Mouse (Mus musculus) heart, embryonic 14.5 days (tissue): ENCODE data around the gene Tnfrsf9. TPM values are rescaled to one million over a fixed set of nuclear protein-coding genes. Genes with fewer than 3 reads are reported as not detected.

ENCODE experiments used
- ATAC-seq: fragments of 200-750 bp; cut with Nextera tagmentation; 2 replicates; pipeline ENCODE4 v1.8.0; 2017; ENCODE audit warnings: low read depth, moderate TSS enrichment; ENCODE audit not compliant: insufficient number of reproducible peaks, insufficient read depth, low FRiP score
- H3K27ac ChIP-seq, 2 experiments: fragments of 200-500 bp in 1 of 2; fragments of 300-500 bp in 1 of 2; sonication (generic) in 1 of 2; replicated peaks in 1 of 2; 2 replicates each; pipeline ENCODE4 v1.5.1; 2012 to 2014; ENCODE audit warnings: low read depth in 2 of 2, low read length in 2 of 2, control low read depth in 1 of 2, mild to moderate bottlenecking in 1 of 2, mixed read lengths in 1 of 2; ENCODE audit not compliant: control insufficient read depth in 1 of 2, insufficient read depth in 1 of 2
- H3K27me3 ChIP-seq: fragments of 300-500 bp; sonication (generic); 2 replicates; pipeline ENCODE4 v1.6.1; 2014; ENCODE audit warnings: mild to moderate bottlenecking, low read length, control low read depth; ENCODE audit not compliant: control insufficient read depth, insufficient read depth
- H3K36me3 ChIP-seq: fragments of 300-500 bp; sonication (generic); 2 replicates; pipeline ENCODE4 v1.6.1; 2014; ENCODE audit warnings: mild to moderate bottlenecking, control low read depth, low read length, mixed read lengths; ENCODE audit not compliant: control insufficient read depth, insufficient read depth
- H3K4me1 ChIP-seq, 2 experiments: fragments of 200-500 bp in 1 of 2; fragments of 300-500 bp in 1 of 2; sonication (generic) in 1 of 2; 2 replicates each; pipeline ENCODE4 v1.6.1; 2012 to 2014; ENCODE audit warnings: low read length in 2 of 2, control low read depth in 1 of 2, mixed read lengths in 1 of 2; ENCODE audit not compliant: control insufficient read depth in 2 of 2, insufficient read depth in 2 of 2
- H3K4me2 ChIP-seq: fragments of 300-500 bp; sonication (generic); 2 replicates; pipeline ENCODE4 v1.6.1; 2014; ENCODE audit warnings: mild to moderate bottlenecking, low read length
- H3K4me3 ChIP-seq, 2 experiments: fragments of 200-500 bp in 1 of 2; fragments of 300-500 bp in 1 of 2; sonication (generic) in 1 of 2; 2 replicates each; pipeline ENCODE4 v1.5.1; 2012 to 2014; ENCODE audit warnings: low read length in 2 of 2, mild to moderate bottlenecking in 2 of 2, control low read depth in 1 of 2, low read depth in 1 of 2, moderate library complexity in 1 of 2; ENCODE audit not compliant: control insufficient read depth in 1 of 2, insufficient read depth in 1 of 2
- H3K9ac ChIP-seq: fragments of 300-500 bp; sonication (generic); 2 replicates; pipeline ENCODE4 v1.6.1; 2014; ENCODE audit warnings: mild to moderate bottlenecking, low read length
- H3K9me3 ChIP-seq: fragments of 300-500 bp; sonication (generic); 2 replicates; pipeline ENCODE4 v1.6.1; 2016; ENCODE audit warnings: low read length, control low read depth; ENCODE audit not compliant: control insufficient read depth
- WGBS: fragments of 180-500 bp; shearing (Covaris S2); extraction: QIAGEN DNeasy Blood & Tissue Kit; methylation state at CpG from one replicate; pipeline ENCODE4 v1.1.7; 2014; 5-methylcytosine and 5-hydroxymethylcytosine counted together
- polyA plus RNA-seq: library from polyadenylated mRNA; unstranded; fragments of >200 nt; fragmentation: Nextera tagmentation; extraction: Ambion mirVana; gene quantifications from 2 replicates; pipeline ENCODE4 v1.2.1, GENCODE M21; 2014

Tnfrsf9 gene
- polyA plus RNA-seq: 1.8 and 2.1 TPM in 2 replicates

GRCm38 (mm10) chr4:150914290-150914733 lies at the start of gene Tnfrsf9, which contains the start of gene Park7:
Gene Tnfrsf9, plus strand, starts transcription at chr4:150914562.
Gene Park7, minus strand, starts transcription at chr4:150914437.
- Histone ChIP-seq H3K4me1 (peaks cover 15 to 20% of the 10 kb centered on the region in 2 experiments), H3K9me3 (no peaks in the 10 kb centered on the region), H3K9ac (peak within 1 kb of the TSS; percentile 86), H3K27me3 (no peaks in the 10 kb centered on the region), H3K4me2 (peak within 1 kb of the TSS; percentile 89), H3K27ac (peak within 1 kb of the TSS; percentile 84 to 88), H3K4me3 (peak within 1 kb of the TSS; percentile 64 to 83), H3K36me3 (no peaks in the 10 kb centered on the region)
- WGBS: under 1% methylated on average over 48 of the region's 48 CpGs
- ATAC-seq: peak; percentile 85

- H3K27me3 ChIP-seq: no peaks in the 10 kb centered on the region
- H3K36me3 ChIP-seq: peaks cover 35% of the 10 kb centered on the region
- no peak for ATAC-seq
- no peak overlapping the region for H3K4me3 ChIP-seq
- H3K4me1 ChIP-seq: peaks cover 9 to 10% of the 10 kb centered on the region in 2 experiments
- H3K27ac ChIP-seq: no peak overlapping the region; a peak in 1 of 4 replicates
- H3K9me3 ChIP-seq: no peaks in the 10 kb centered on the region
- no peak overlapping the region for H3K4me2 ChIP-seq
- no peak overlapping the region for H3K9ac ChIP-seq
Measured at GRCm38 (mm10) chr4:150865371-150865770, 49.0 kb upstream of the Tnfrsf9 start.

- no peak overlapping the region for H3K27ac ChIP-seq
- no peak overlapping the region for H3K4me2 ChIP-seq
- WGBS: 89% methylated on average over 11 of the region's 11 CpGs
- peaks cover 35% of the 10 kb centered on the region for H3K36me3 ChIP-seq
- no peak overlapping the region for H3K4me3 ChIP-seq
- no peaks in the 10 kb centered on the region for H3K27me3 ChIP-seq
- no peak overlapping the region for H3K9ac ChIP-seq
- H3K9me3 ChIP-seq: no peaks in the 10 kb centered on the region
- H3K4me1 ChIP-seq: peaks cover 12 to 13% of the 10 kb centered on the region in 2 experiments
- no peak for ATAC-seq
Measured at GRCm38 (mm10) chr4:150866069-150866468, 48.3 kb upstream of the Tnfrsf9 start.

- no peak overlapping the region for H3K9ac ChIP-seq
- no peak overlapping the region for H3K4me3 ChIP-seq
- H3K27ac ChIP-seq: no peak overlapping the region
- 94% methylated on average over 12 of the region's 12 CpGs for WGBS
- peaks cover 16 to 18% of the 10 kb centered on the region in 2 experiments for H3K4me1 ChIP-seq
- H3K27me3 ChIP-seq: no peaks in the 10 kb centered on the region
- no peaks in the 10 kb centered on the region for H3K9me3 ChIP-seq
- no peak overlapping the region for H3K4me2 ChIP-seq
- peaks cover 35% of the 10 kb centered on the region for H3K36me3 ChIP-seq
- ATAC-seq: no peak
Measured at GRCm38 (mm10) chr4:150866494-150866893, 47.9 kb upstream of the Tnfrsf9 start.

GRCm38 (mm10) chr4:150868161-150868560 lies 46.2 kb upstream of the Tnfrsf9 start:
- no peak overlapping the region for H3K9ac ChIP-seq
- no peaks in the 10 kb centered on the region for H3K27me3 ChIP-seq
- 73% methylated on average over 6 of the region's 6 CpGs for WGBS
- peaks cover 35% of the 10 kb centered on the region for H3K36me3 ChIP-seq
- ATAC-seq: no peak
- H3K27ac ChIP-seq: no peak overlapping the region
- H3K4me1 ChIP-seq: peaks cover 25 to 26% of the 10 kb centered on the region in 2 experiments
- no peaks in the 10 kb centered on the region for H3K9me3 ChIP-seq
- H3K4me2 ChIP-seq: no peak overlapping the region
- H3K4me3 ChIP-seq: no peak overlapping the region

GRCm38 (mm10) chr4:150868859-150869258 lies 45.5 kb upstream of the Tnfrsf9 start:
- H3K9ac ChIP-seq: no peak overlapping the region
- no peak overlapping the region for H3K27ac ChIP-seq
- no peak for ATAC-seq
- WGBS: 67% methylated on average over 2 of the region's 2 CpGs
- no peaks in the 10 kb centered on the region for H3K9me3 ChIP-seq
- H3K4me1 ChIP-seq: peaks cover 25 to 26% of the 10 kb centered on the region in 2 experiments
- H3K36me3 ChIP-seq: peaks cover 35% of the 10 kb centered on the region
- no peak overlapping the region for H3K4me2 ChIP-seq
- H3K4me3 ChIP-seq: no peak overlapping the region
- H3K27me3 ChIP-seq: no peaks in the 10 kb centered on the region

- H3K9me3 ChIP-seq: no peaks in the 10 kb centered on the region
- H3K4me1 ChIP-seq: peaks cover 25 to 26% of the 10 kb centered on the region in 2 experiments
- no peak overlapping the region for H3K27ac ChIP-seq
- WGBS: 59% methylated on average over 17 of the region's 17 CpGs
- peak overlapping the region; percentile 38; the same call in 1 of the 2 replicates for H3K9ac ChIP-seq
- no peak for ATAC-seq
- H3K4me3 ChIP-seq: no peak overlapping the region
- no peak overlapping the region for H3K4me2 ChIP-seq
- H3K27me3 ChIP-seq: no peaks in the 10 kb centered on the region
- peaks cover 35% of the 10 kb centered on the region for H3K36me3 ChIP-seq
Measured at GRCm38 (mm10) chr4:150869276-150870197, 44.8 kb upstream of the Tnfrsf9 start.
